Mouse (Mus musculus) gonadal fat pad, adult 2 months (tissue): Measurements from ENCODE around the gene Thsd4. TPM values are rescaled to one million over a fixed set of nuclear protein-coding genes. Genes with fewer than 3 reads are reported as not detected.
"Not testable (repeated sequence)": the region's sequence is repeated elsewhere in the genome, so short reads cannot be mapped to it uniquely, and the experiment has no call there.

ENCODE experiments used
- DNase-seq: peaks from one replicate; pipeline ENCODE4 v3.0.0-alpha.2; 2012; ENCODE audit warnings: low read depth
- polyA plus RNA-seq: library from polyadenylated mRNA; depleted of rRNA; stranded (reverse); fragments of >200 nt; gene quantifications from 2 replicates; pipeline ENCODE4 v1.2.3, GENCODE M21; 2012

The Thsd4 gene
- polyA plus RNA-seq, 1 experiment = 4.7 TPM

GRCm38 (mm10) chr9:59981116-59981515 is 540.7 kb downstream of the Thsd4 start:
- DNase-seq = no peak

DNA sequence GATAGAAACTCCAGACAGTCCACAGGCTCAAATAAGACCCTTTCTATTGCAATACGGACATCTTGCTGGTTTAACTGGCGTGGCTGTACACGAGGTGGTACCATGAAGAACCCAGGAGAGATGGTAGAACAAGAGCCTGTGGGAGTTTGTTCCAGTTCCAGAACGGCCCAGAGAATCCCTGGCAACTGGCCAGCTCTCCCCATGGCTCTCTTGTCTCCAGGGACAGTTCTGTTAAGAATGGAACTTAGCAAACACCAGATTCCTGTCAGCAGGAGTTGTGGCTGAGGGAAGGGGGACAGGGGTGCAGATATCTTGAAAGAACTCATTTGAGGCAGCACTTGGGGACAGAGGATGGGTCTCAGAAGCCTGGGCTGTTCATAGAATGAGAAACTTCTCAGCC is 550.6 kb downstream of the Thsd4 start:
- DNase-seq = no peak

GRCm38 (mm10) chr9:59969383-59969782 is 552.5 kb downstream of the Thsd4 start:
- DNase-seq = no peak

GRCm38 (mm10) chr9:59965046-59965445 is 556.8 kb downstream of the Thsd4 start:
- no peak for DNase-seq

- DNase-seq = peak; percentile 50
These were observed 557.5 kb downstream of the Thsd4 start for GRCm38 (mm10) chr9:59964367-59964766.

DNA sequence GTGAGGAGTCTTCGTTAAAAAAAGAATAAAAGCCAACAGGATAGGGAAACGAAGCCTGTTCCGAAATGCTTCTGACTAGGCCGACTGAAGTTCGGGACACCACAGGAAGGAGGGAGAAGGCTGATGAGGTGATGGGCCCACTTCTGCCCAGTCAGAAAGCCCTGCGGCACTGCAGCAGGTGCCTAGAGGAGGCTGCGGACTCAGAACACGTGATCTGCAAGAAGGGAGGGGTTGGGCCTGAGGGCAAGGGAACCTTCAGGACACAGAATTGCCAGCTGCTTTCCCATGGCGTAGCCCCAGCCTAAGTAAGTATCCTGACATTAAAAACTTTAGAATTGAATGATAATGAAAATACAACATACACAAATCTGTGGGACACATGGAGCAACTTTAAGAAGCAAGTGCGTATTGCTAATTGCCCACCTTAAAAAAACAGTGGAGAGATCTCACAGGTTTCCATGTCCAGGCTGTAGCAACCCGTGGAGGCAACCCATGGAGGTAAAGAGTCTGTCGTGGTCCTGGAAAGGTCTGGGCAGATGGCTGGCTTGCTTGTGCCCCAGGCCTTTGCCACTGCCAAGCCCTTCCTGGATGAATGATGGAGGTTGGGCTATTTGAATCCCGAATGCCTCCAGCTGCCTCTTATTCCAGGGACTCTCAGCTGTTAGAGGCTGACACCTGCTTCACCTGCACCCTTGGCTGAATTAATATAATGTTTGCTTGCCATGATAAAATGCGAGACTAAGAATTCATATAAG is 560.5 kb downstream of the Thsd4 start:
- DNase-seq = no peak

GRCm38 (mm10) chr9:59960559-59960958 is 561.3 kb downstream of the Thsd4 start, which contains the start of gene Nr2e3:
Nr2e3 (minus strand) TSS chr9:59960659.
- no peak for DNase-seq

- DNase-seq = peak; percentile 31
These were observed 562.6 kb downstream of the Thsd4 start for GRCm38 (mm10) chr9:59959276-59959675.

DNA sequence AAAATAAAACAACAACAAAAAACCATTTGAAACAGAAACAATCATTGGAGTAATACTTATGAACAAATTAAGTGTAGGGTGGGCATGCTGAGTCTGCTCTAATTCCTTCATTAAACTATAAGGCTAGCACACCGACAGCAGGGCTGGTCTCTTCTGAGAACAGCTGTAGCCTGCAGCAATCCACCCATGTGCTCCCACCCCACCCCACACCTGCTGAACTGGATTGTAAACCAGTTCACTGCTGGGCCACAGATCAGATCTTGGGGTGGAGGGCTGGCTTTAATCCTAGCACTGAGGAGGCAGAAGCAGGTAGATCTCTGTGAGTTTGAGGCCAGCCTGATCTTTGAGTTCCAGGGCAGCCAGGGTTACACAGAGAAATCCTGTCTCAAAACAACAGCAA is 563.7 kb downstream of the Thsd4 start:
- DNase-seq = not testable (repeated sequence)

- no peak for DNase-seq
These were observed 565.4 kb downstream of the Thsd4 start for GRCm38 (mm10) chr9:59956496-59956895.

GRCm38 (mm10) chr9:59955692-59956091 is 566.2 kb downstream of the Thsd4 start:
- no peak for DNase-seq

DNA sequence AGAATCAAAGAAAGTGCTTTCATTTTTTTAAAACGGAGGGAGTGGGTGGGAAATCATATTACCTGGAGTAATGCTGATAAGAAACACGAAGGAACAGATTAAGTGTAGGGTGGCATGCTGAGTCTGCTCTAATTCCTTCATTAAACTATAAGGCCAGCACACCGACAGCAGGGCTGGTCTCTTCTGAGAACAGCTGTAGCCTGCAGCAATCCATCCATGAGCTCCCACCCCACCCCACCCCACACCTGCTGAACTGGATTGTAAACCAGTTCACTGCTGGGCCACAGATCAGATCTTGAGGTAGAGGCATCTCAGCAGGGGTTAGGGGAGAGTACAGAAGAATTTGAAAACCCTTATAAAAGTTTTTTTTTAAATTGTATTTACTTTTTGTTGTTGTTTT is 566.6 kb downstream of the Thsd4 start:
- no peak for DNase-seq

DNA sequence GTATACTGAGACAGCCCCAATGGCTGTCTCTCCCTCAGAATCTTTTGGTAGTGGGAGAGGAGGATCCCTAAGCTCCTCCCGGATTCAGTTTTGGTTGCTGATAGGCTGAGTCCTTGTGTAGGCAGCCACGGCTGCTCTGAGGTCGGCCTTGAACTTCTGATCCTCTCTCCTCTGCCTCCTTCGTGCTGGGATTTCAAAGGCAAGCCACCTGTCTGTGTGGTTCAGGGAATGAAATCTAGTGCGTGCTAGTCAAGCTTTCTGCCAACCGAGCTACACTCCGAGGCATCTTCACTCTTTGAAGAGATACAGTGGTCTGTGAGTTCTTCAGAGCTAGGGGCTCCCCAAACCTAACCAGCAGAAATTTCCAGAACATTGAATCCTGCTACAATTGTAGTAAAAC is 568.3 kb downstream of the Thsd4 start:
- DNase-seq = no peak

- no peak for DNase-seq
These were observed 569.3 kb downstream of the Thsd4 start for GRCm38 (mm10) chr9:59952515-59953070.

DNA sequence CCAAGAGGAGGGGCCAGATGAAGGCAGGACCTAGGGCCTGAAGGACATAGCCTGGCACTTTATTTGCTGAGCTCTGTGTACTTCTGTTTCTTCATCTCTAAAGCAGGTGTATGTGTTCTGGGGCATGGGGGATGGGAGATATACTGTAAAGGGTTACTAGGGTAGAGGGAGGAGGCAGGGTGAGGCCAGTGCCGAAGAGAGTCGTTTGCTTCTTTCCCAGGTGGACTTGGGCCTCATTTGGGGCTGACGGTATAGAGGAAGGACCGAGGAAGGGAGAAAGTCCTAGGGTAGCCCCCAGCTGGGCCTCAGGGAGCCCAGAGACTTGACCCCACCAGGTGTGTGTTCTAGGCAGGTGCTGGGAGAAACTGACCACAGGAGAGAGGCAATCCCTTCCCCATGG is 569.9 kb downstream of the Thsd4 start:
- DNase-seq = no peak

GRCm38 (mm10) chr9:59951001-59951750 is 570.7 kb downstream of the Thsd4 start:
- no peak for DNase-seq

DNA sequence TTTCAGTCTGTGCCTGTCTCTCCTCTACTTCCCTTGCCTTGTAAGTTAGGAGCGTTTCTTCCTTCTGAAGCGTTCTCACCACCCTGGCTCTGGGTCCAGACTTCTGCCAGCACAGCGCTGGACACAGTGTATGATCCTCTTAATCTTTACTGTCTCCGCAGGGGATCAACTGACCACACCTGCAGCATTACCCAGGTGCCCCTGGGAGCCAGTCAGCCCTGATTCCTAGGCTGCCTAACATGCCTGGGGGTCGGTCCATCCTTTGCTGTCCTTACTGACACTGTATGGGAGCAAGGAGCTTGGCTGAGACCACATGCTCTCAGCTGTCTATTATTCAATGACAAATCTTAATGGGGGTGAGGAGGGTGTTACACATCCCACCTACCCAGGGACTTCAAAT is 571.9 kb downstream of the Thsd4 start:
- no peak for DNase-seq

DNA sequence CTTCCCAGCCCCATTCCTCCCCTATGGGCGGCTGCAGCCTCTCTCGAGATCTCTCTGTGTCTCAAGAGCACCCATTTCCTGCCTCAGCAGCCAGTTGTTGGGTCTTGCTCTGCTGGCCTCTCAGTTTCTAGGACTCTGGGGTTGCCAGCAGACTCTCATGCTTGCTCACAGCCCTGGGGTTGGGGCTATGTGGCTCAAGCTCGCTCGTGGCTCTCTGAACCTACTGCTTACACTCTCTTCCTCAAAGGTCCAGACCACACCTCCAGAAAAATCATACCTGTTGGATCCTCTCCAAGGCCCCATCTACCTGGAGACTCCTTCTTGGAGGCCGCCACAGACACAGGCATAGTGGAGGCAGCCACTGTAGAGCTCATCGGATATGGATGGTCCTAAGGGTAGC is 572.3 kb downstream of the Thsd4 start:
- DNase-seq = no peak

GRCm38 (mm10) chr9:59948691-59949250 is 573.1 kb downstream of the Thsd4 start:
- no peak for DNase-seq

GRCm38 (mm10) chr9:59948226-59948625 is 573.6 kb downstream of the Thsd4 start:
- DNase-seq = no peak

- no peak for DNase-seq
These were observed 574.6 kb downstream of the Thsd4 start for GRCm38 (mm10) chr9:59947271-59947670.

- no peak for DNase-seq
These were observed 576.6 kb downstream of the Thsd4 start for GRCm38 (mm10) chr9:59945241-59945640.

DNA sequence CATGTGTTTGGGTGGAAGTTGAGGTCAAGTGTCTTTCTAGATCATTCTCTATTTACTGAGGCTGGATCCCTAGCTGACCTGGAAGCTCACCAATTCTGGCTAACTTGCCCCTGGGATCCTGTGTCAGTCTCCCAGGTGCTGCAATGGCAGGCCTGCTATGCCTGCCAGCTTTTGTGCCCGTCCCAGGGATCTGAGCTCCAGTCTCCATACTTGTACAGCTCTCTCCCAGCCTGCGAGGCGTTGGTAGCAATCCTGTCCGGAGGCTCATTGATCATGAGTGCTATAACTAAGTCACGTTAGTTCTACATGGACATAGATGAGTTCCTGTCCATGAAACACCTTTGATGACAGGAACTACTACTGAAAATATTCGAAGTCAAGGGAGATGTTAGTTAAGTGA is 578.0 kb downstream of the Thsd4 start:
- no peak for DNase-seq
